Mouse (Mus musculus): ENCODE data around the gene Cfap44. TPM values are rescaled to one million over a fixed set of nuclear protein-coding genes. Genes with fewer than 3 reads are reported as not detected.

The Cfap44 gene
- total RNA-seq, 2 experiments from 2014 or later, result not detected

- no peak for ATAC-seq (replicated peaks; ENCODE audit: low FRiP score, poor library complexity, severe bottlenecking)
These were observed 96.5 kb downstream of the Cfap44 start for GRCm38 (mm10) chr16:44491051-44491450.

GRCm38 (mm10) chr16:44492151-44492550 is 97.6 kb downstream of the Cfap44 start:
- ATAC-seq (replicated peaks; ENCODE audit: low FRiP score, poor library complexity, severe bottlenecking), result no peak

GRCm38 (mm10) chr16:44492706-44493105 is 98.1 kb downstream of the Cfap44 start:
- no peak for ATAC-seq (replicated peaks; ENCODE audit: low FRiP score, poor library complexity, severe bottlenecking)

- no peak for ATAC-seq (replicated peaks; ENCODE audit: low FRiP score, poor library complexity, severe bottlenecking)
These were observed 99.3 kb downstream of the Cfap44 start for GRCm38 (mm10) chr16:44493868-44494267.

- ATAC-seq (replicated peaks; ENCODE audit: low FRiP score, poor library complexity, severe bottlenecking), result no peak
These were observed 100.0 kb downstream of the Cfap44 start for GRCm38 (mm10) chr16:44494441-44495108.

GRCm38 (mm10) chr16:44496971-44497464 is 102.4 kb downstream of the Cfap44 start:
- ATAC-seq (replicated peaks; ENCODE audit: low FRiP score, poor library complexity, severe bottlenecking), result no peak

GRCm38 (mm10) chr16:44498447-44498846 is 103.9 kb downstream of the Cfap44 start:
- ATAC-seq (replicated peaks; ENCODE audit: low FRiP score, poor library complexity, severe bottlenecking), result no peak

- no peak for ATAC-seq (replicated peaks; ENCODE audit: low FRiP score, poor library complexity, severe bottlenecking)
These were observed 107.2 kb downstream of the Cfap44 start for GRCm38 (mm10) chr16:44501783-44502182.

GRCm38 (mm10) chr16:44502325-44502724 is 107.7 kb downstream of the Cfap44 start:
- no peak for ATAC-seq (replicated peaks; ENCODE audit: low FRiP score, poor library complexity, severe bottlenecking)

- ATAC-seq (replicated peaks; ENCODE audit: low FRiP score, poor library complexity, severe bottlenecking), result no peak
These were observed 108.4 kb downstream of the Cfap44 start for GRCm38 (mm10) chr16:44502895-44503575.

- ATAC-seq (replicated peaks; ENCODE audit: low FRiP score, poor library complexity, severe bottlenecking), result no peak
These were observed 110.6 kb downstream of the Cfap44 start for GRCm38 (mm10) chr16:44505243-44505642.

GRCm38 (mm10) chr16:44507027-44507929 is 112.7 kb downstream of the Cfap44 start:
- no peak for ATAC-seq (replicated peaks; ENCODE audit: low FRiP score, poor library complexity, severe bottlenecking)

GRCm38 (mm10) chr16:44508025-44508424 is 113.4 kb downstream of the Cfap44 start:
- no peak for ATAC-seq (replicated peaks; ENCODE audit: low FRiP score, poor library complexity, severe bottlenecking)

GRCm38 (mm10) chr16:44508772-44509171 is 114.2 kb downstream of the Cfap44 start:
- no peak for ATAC-seq (replicated peaks; ENCODE audit: low FRiP score, poor library complexity, severe bottlenecking)

GRCm38 (mm10) chr16:44509458-44510344 is 115.1 kb downstream of the Cfap44 start:
- no peak for ATAC-seq (replicated peaks; ENCODE audit: low FRiP score, poor library complexity, severe bottlenecking)

- no peak for ATAC-seq (replicated peaks; ENCODE audit: low FRiP score, poor library complexity, severe bottlenecking)
These were observed 116.1 kb downstream of the Cfap44 start for GRCm38 (mm10) chr16:44510521-44511213.

- ATAC-seq (replicated peaks; ENCODE audit: low FRiP score, poor library complexity, severe bottlenecking), result no peak
These were observed 121.9 kb downstream of the Cfap44 start for GRCm38 (mm10) chr16:44516498-44516897.

- no peak for ATAC-seq (replicated peaks; ENCODE audit: low FRiP score, poor library complexity, severe bottlenecking)
These were observed 129.0 kb downstream of the Cfap44 start for GRCm38 (mm10) chr16:44523595-44523994.

GRCm38 (mm10) chr16:44526044-44526443 is 131.4 kb downstream of the Cfap44 start:
- no peak for ATAC-seq (replicated peaks; ENCODE audit: low FRiP score, poor library complexity, severe bottlenecking)
